Mouse (Mus musculus) kidney, adult 9 months (tissue): ENCODE measurements around the gene Spsb2.

Experiments used
- DNase-seq: peaks from one replicate; pipeline ENCODE4 v3.0.0; 2022

The Spsb2 gene

DNA sequence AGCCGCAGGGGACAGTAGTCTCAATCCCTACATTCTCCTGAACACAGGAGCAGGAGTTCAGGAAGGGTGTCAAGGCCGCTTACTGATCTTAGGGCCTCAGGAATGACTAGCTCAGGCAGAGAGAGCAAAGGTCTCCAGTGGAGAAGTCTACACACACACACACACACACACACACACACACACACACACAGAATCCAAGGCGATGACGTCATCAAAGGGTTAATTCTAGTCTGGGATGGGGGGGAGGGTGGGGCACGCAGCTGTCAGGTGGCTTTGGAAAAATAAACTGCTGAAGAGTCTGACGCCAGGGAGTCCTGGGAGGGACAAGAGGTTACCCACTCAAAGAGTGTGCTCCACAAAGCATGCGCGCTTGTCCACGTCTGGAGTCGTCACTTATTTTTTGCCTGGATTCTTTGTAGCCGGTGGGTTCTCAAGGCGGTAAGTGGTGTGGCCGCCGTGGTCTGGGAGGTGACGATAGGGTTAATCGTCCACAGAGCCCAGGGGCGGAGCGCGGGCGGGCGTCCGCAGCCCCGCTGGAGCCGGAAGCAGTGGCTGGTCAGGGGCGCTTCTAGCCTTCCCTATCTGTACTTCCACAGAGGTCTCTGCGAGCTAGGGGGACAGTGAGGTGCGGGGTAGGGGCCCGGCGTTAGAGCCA, at the start of gene Spsb2:
Gene Spsb2, plus strand, starts transcription at position 304 of the 655 bp plus-strand sequence.
- DNase-seq, result peak; percentile 90

- DNase-seq, result no peak
These were observed 49.6 kb upstream of the Spsb2 start for GRCm38 (mm10) chr6:124758849-124759232.

- DNase-seq, result peak; percentile 94
These were observed 49.2 kb upstream of the Spsb2 start for GRCm38 (mm10) chr6:124759259-124759658.

DNA sequence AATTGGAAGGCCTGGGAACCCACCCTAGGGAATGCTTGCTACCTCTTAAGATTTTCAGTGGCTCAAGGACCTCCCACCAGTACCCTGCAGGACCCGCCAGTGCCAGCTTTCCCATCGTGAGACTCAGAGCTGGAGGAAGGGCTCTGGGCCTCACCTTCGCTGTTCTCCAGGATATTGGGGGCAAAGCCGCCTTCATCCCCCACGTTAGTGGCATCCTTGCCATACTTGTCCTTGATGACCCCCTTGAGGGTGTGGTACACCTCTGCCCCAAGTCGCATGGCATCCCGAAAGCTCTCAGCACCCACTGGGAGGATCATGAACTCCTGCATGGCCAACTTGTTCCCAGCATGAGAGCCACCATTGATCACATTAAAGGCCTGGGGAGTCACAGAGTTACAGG, 42.5 kb upstream of the Spsb2 start:
- DNase-seq, result no peak

DNA sequence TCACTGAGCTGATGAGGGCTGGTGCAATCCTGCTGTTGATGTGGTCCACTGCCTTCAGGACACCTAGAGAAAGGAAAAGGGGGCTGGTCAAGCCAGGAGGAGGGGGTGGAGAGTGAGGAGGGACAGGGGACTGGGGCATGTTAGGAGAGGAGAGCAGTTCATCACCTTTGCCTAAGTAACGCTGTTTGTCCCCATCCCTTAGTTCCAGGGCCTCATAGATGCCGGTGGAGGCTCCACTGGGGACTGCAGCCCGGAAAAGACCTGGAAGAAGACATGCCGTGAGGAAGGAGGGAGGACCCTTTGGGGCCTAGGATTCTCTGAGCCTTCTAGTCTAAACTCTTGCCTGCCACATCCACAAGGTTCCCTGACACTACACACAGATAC, 40.9 kb upstream of the Spsb2 start:
- DNase-seq, result no peak

DNA sequence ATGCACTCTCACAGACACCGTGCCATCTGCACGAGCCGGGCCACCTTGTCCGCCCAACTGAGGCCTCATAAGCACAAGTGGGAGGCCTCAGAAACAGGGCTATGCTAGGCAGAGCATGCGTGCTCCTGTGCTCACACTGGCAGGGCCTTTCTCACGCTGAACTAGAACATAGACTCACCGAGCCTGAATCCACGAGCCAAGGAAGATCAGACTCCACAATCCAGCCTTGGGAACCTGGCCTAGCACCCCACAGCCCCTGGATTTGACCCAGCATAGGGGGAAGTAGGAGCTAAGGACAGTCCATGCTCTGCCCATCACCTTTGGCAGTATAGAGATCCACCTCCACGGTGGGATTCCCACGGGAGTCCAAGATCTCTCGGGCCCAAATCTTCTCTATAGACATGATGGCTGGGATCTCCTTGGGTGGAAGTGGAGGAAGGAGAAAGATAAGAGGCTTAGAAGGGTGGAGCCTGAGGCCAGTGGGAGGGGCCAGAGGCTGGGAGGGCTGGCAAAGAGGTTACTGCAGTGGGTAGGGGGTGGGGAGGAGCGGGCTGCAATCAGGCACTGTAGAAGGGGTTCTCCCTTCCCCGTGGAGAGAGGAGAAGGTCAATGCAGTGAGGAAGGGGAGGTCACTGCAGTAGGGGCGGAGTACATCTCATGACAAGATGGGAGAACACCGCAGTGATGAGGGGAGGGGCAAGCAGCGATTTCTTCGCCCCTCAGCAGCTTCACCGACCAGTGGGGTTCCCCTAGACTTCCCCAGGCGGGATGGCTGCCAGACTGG, 40.3 kb upstream of the Spsb2 start:
- no peak for DNase-seq

GRCm38 (mm10) chr6:124768704-124769044, 39.8 kb upstream of the Spsb2 start:
- no peak for DNase-seq

- DNase-seq, result no peak
These were observed 39.2 kb upstream of the Spsb2 start, which contains the start of gene Eno2 for GRCm38 (mm10) chr6:124769101-124769765. Eno2 (minus strand) TSS chr6:124769673.

DNA sequence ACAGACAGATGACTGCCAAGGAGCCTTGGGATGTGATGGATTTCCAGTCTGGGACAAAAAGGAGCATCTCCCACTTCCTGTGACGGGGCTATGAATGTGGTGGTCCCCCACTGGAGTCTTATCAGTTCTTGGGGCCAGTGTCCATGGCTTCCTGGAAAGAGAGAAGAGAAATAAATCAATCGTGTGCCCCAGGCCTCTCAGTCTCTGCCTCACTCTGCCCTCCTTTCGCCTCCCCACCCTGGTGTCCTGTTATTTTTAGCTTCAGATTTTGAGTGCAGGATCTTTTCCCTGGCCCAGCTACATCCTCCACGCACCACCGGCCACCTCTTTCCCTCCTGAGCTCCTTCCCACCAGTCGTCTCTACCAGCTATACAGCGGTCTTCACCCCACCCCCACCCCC, 38.4 kb upstream of the Spsb2 start:
- DNase-seq, result no peak

DNA sequence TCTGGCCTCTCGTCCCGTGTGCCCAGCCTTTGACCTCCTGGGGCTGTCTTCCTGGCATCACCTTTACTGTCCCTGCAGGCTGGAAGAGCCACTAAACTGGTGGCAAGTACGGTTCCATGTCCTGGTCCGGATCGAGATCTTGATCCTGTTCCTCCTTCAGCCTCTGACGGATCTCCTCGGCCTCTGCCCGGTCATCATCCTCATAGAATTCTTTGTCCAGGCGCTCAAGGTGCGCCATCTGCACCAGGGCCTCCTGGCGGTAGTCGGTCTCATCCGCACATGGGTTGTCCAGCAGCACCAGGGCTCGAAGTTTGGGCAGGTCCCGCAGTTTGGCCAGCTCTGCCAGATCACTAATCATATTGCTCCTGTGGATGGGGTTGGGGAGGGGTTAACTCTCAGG, 38.0 kb upstream of the Spsb2 start:
- no peak for DNase-seq

GRCm38 (mm10) chr6:124779222-124779983, 29.1 kb upstream of the Spsb2 start, which contains the start of gene Lrrc23:
Lrrc23 (minus strand) TSS chr6:124779727.
- DNase-seq, result peak; percentile 55

GRCm38 (mm10) chr6:124779984-124780416, 28.5 kb upstream of the Spsb2 start:
- DNase-seq, result peak; percentile 57

- no peak for DNase-seq
These were observed 27.5 kb upstream of the Spsb2 start for GRCm38 (mm10) chr6:124780917-124781316.

DNA sequence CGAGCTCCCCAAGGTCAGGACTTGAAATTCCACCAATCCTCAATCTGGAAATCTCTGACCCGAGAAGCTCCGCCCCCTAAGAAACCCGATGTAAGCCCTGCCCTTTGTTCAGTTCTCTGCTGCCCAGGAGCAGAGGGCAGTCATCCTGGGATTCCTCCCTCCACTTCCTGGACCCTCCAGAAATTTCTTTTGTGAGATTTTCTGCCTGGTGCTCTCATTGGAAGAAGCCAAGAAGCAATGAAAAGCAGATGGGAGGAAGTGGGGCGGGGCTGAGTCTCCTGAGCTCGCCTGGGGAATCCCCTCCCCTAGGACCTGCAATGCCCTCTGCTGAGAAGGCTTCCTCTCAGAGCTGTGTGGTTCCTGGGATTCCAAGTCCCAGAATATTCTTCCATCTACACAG, 26.0 kb upstream of the Spsb2 start:
- peak; percentile 67 for DNase-seq

DNA sequence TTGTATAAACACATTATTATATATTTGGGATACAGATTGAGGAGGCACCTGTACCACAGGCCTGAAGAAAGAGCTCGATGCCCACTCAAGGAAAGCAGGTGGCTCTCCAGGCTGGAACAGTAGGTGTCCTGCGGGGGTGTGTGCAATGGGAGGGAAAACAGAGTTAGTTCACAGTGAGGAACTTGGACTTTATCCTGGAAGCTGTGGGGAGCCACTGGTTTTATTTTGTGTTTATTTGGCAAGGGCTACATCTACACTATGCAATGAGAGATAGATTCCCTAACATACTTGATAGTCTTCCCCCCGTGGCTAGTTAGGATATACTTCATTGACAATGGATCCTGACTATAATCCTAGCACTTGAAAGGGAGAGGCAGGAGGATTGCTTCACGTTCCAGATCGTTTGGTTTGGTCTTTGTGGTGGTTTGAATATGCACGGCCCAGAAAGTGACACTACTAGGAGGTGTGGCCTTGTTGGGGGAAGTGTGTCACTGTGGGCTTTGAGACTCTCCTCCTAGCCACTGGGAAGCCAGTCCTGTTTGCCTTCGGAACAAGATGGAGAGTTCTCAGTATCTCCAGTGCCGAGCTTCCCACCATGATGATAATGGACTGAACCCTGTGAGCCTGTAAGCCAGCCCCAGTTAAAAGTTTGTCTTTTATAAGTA, 21.6 kb upstream of the Spsb2 start:
- DNase-seq, result peak; percentile 79

DNA sequence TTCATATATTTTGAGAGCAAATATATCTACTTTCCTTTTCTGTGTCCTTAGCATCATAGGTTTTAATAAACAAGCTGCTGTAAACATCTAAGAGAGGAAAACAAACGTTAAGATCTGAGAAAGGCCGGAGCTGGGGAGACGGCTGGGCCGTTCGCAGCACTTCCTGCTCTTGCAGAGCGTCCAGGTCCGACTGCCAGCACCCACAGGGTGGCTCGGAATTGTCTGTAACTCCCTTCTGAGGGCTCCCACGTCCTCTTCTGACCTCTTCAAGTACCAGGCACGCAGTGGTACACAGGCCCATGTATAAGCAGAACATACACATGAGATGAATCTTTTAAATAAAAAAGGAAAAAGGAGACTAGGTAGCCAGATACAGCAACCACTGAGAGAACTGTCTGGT, 20.7 kb upstream of the Spsb2 start:
- DNase-seq, result no peak

- no peak for DNase-seq
These were observed 18.9 kb upstream of the Spsb2 start for GRCm38 (mm10) chr6:124789519-124789918.

GRCm38 (mm10) chr6:124790121-124790520, 18.3 kb upstream of the Spsb2 start:
- DNase-seq, result no peak

GRCm38 (mm10) chr6:124791911-124792310, 16.6 kb upstream of the Spsb2 start:
- DNase-seq, result peak; percentile 85

DNA sequence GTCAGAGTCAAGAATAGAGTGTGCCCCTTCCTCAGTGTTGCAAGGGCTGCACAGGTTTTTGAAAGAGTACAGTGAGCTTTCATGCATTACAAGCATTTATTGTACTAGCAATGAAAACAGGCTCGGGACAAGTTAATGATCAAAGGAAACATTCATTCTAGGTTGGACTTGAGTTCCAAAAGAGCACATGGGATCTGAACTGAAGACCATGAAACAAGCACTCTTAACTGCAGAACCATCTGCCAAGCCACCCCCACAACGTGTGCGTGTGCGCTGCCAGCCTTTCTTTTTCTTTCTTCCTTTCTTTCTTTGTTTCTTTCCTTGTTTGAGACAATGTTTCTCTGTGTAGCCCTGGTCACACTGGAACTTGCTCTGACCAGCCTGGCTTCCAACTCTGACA, 12.7 kb upstream of the Spsb2 start:
- peak; percentile 90 for DNase-seq

GRCm38 (mm10) chr6:124796200-124796599, 12.3 kb upstream of the Spsb2 start:
- DNase-seq, result no peak

- DNase-seq, result peak; percentile 54
These were observed 6.1 kb upstream of the Spsb2 start for GRCm38 (mm10) chr6:124802400-124802799.

DNA sequence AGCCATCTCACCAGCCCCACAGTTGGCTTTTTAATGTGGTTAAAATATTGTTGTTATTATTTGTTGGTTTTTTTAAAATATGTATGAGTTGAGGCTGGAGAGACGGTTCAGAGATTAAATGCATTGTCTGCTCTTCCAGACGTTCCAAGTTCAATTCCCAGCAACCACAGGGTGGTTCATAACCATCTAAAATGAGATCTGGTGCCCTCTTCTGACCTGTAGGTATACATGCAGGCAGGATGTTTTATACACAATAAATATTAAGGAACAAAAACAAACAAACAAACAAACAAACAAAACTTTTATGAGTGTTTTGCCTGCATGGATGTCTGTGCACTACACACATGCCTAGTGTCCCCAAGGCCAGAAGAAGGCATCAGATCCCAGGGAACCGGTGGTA, 5.4 kb upstream of the Spsb2 start:
- DNase-seq, result no peak
